Mouse (Mus musculus): ENCODE data around the gene Amn1. TPM values are rescaled to one million over a fixed set of nuclear protein-coding genes. Genes with fewer than 3 reads are reported as not detected.

Amn1 gene
- polyA plus RNA-seq, 2 experiments from 2014 or later, result 17.2 to 31.1 TPM

DNA sequence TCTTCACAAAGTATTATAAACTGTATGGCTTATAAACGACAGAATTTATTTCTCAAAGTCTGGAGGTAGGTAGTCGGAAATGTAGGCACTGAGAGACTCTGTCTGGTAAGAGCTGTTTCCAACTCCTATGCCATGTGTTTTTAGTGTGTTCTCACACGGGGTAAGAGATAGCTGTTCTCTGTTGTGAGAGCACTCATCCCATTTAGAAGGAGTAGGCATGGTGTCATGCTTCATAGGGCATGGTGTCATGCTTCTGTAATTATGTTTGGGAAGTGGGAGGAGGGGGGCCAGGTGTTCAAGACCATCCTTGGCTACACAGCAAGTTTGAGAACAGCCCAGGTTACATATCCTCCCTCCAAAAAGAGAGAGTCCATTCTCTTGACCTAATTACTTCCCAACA is 80.9 kb downstream of the Amn1 start:
- no peak for ATAC-seq

Other genes starting within 250 kb of the Amn1 start
- gene Sinhcaf, start 242.2 kb downstream of the Amn1 start, polyA plus RNA-seq (2017; shearing (Covaris generic)), result 10 to 100 TPM; 61.4 to 62.9 TPM
- gene Dennd5b, start 87.0 kb downstream of the Amn1 start, polyA plus RNA-seq (2017; shearing (Covaris generic)), result under 1 TPM; 0.45 to 0.98 TPM
- not detected for gene Gm10203, start 58.5 kb downstream of the Amn1 start, polyA plus RNA-seq (2017; shearing (Covaris generic))
- gene Etfbkmt, start 48.9 kb downstream of the Amn1 start, polyA plus RNA-seq (2017; shearing (Covaris generic)), result 10 to 100 TPM; 75.2 to 93.2 TPM
- gene Resf1, start 120.7 kb upstream of the Amn1 start, polyA plus RNA-seq (2017; shearing (Covaris generic)), result 100 to 1,000 TPM; 186 to 274 TPM
- 10 to 100 TPM in 1 of 2 experiments, 1 to 10 TPM in 1; 8.8 to 10.8 TPM for gene Bicd1, start 220.2 kb upstream of the Amn1 start, polyA plus RNA-seq (2017; shearing (Covaris generic))

Measured in activated CD4-positive, CD25-positive, alpha-beta regulatory T cell, adult 4 months (primary cell).